Mouse (Mus musculus): ENCODE measurements around the gene Sec62. TPM values are rescaled to one million over a fixed set of nuclear protein-coding genes. Genes with fewer than 3 reads are reported as not detected.

Sec62 gene
- total and polyA plus RNA-seq, 3 experiments, result 26.2 to 64.5 (median 56.6) TPM

- no peaks in the 10 kb centered on the region for H3K36me3 ChIP-seq (replicated peaks in 1 of 2; ENCODE audit: control insufficient read depth in 1 of 2, insufficient read depth in 1 of 2, low read length in 1 of 2)
- no peaks in the 10 kb centered on the region for H3K79me2 ChIP-seq (replicated peaks; ENCODE audit: control insufficient read depth, extremely low read depth, insufficient read depth, poor library complexity, severe bottlenecking)
- in situ Hi-C loops (cut with MboI; ENCODE audit: low pct_ligation_motif_present, low pct_unique_long_range_greater_than_20kb, low sequenced_read_pairs), result loop anchor here (25.0 kb wide), 2 partner anchors 106 to 281 kb away; partner anchors contain the start of genes Cldn11 and Phc3
- H3K4me3 ChIP-seq (replicated peaks in 1 of 3; ENCODE audit: low read depth in 2 of 3, low read length in 2 of 3, poor library complexity in 1 of 3), result peak within 1 kb of the TSS; percentile 61 to 91 (median 62)
- dilution Hi-C loops (cut with MboI; ENCODE audit: extremely low pct_ligation_motif_present, extremely low pct_unique_long_range_greater_than_20kb, low sequenced_read_pairs), result no loop called here
- H3K9ac ChIP-seq (ENCODE audit: insufficient read depth, low read depth), result peak within 1 kb of the TSS; percentile 13; the same call in 1 of the 2 replicates
- H3K4me2 ChIP-seq (ENCODE audit: insufficient read depth, low read depth, poor library complexity, severe bottlenecking), result peak within 1 kb of the TSS; percentile 35; the same call in 1 of the 2 replicates
- peaks cover 15% of the 10 kb centered on the region for H3K27me3 ChIP-seq (replicated peaks)
- H3K27ac ChIP-seq (ENCODE audit: insufficient read depth, low read depth), result no peak within 1 kb of the TSS
- TF ChIP-seq ZNF384 (IDR thresholded peaks at IDR 0.05; ENCODE audit: low read depth, low read length), result no peak
- TF ChIP-seq PAX5 (IDR thresholded peaks at IDR 0.05; ENCODE audit: low read length), result no peak
- TF ChIP-seq USF1 (IDR thresholded peaks at IDR 0.05; ENCODE audit: low read depth, low read length), result no peak
- TF ChIP-seq CTCF (conservative IDR thresholded peaks at IDR 0.05 in 1 of 2, IDR thresholded peaks at IDR 0.05 in 1 of 2; ENCODE audit: low read depth in 2 of 2, low read length in 2 of 2), result peak; percentile 37 to 76; a peak in 3 of 4 replicates
- TF ChIP-seq USF2 (conservative IDR thresholded peaks at IDR 0.05; ENCODE audit: low read depth, low read length), result no peak
- no peak for TF ChIP-seq RCOR1 (conservative IDR thresholded peaks at IDR 0.05; ENCODE audit: low read depth, low read length)
- TF ChIP-seq MEF2A (IDR thresholded peaks at IDR 0.05; ENCODE audit: borderline replicate concordance, low read depth, low read length), result no peak
- no peak for TF ChIP-seq TCF12 (IDR thresholded peaks at IDR 0.05; ENCODE audit: low read depth, low read length)
- no peak for TF ChIP-seq JUND (conservative IDR thresholded peaks at IDR 0.05; ENCODE audit: low read depth, low read length)
- TF ChIP-seq CHD1 (IDR thresholded peaks at IDR 0.05; ENCODE audit: low read depth, low read length), result no peak
- no peak for TF ChIP-seq EP300 (IDR thresholded peaks at IDR 0.05; ENCODE audit: low read length)
- no peak for TF ChIP-seq NRF1 (IDR thresholded peaks at IDR 0.05; ENCODE audit: low read depth, low read length)
- TF ChIP-seq ZKSCAN1 (IDR thresholded peaks at IDR 0.05; ENCODE audit: borderline replicate concordance, low read depth, low read length), result no peak
- TF ChIP-seq POLR2AphosphoS2 (IDR thresholded peaks at IDR 0.05; ENCODE audit: low read depth, low read length), result no peak
- no peak for TF ChIP-seq KAT2A (IDR thresholded peaks at IDR 0.05; ENCODE audit: insufficient replicate concordance, low read length)
- 0 out of 2 replicates have a peak, but pooled peaks have one; percentile 45 for TF ChIP-seq UBTF (IDR thresholded peaks at IDR 0.05; ENCODE audit: low read depth, low read length)
- TF ChIP-seq E2F4 (IDR thresholded peaks at IDR 0.05; ENCODE audit: insufficient replicate concordance, low read depth, low read length), result no peak
- no peak for TF ChIP-seq HCFC1 (IDR thresholded peaks at IDR 0.05; ENCODE audit: low read depth, low read length)
- no peak for TF ChIP-seq IRF4 (IDR thresholded peaks at IDR 0.05; ENCODE audit: low read depth, low read length)
- no peak for TF ChIP-seq TBP (conservative IDR thresholded peaks at IDR 0.05; ENCODE audit: low read depth, low read length)
- peak; percentile 75 for TF ChIP-seq SMC3 (IDR thresholded peaks at IDR 0.05; ENCODE audit: low read depth, low read length)
- no peak for TF ChIP-seq MAZ (IDR thresholded peaks at IDR 0.05; ENCODE audit: low read depth, low read length)
- peak; percentile 49; the same call in 1 of the 2 replicates for TF ChIP-seq SIN3A (IDR thresholded peaks at IDR 0.05; ENCODE audit: low read length)
- peak; percentile 16; the same call in 1 of the 2 replicates for TF ChIP-seq MAX (IDR thresholded peaks at IDR 0.05; ENCODE audit: low read length)
- no peak for TF ChIP-seq MAFK (IDR thresholded peaks at IDR 0.05; ENCODE audit: insufficient replicate concordance, low read length)
- TF ChIP-seq POLR2A (IDR thresholded peaks at IDR 0.05; ENCODE audit: low read depth, low read length), result no peak
- TF ChIP-seq ETS1 (conservative IDR thresholded peaks at IDR 0.05; ENCODE audit: low read depth, low read length), result no peak
- no peak for TF ChIP-seq MYC (IDR thresholded peaks at IDR 0.05; ENCODE audit: low read depth, low read length)
- no peak for TF ChIP-seq GABPA (IDR thresholded peaks at IDR 0.05; ENCODE audit: insufficient replicate concordance, low read depth, low read length)
- peak; percentile 61 for TF ChIP-seq RAD21 (IDR thresholded peaks at IDR 0.05; ENCODE audit: low read depth, low read length)
- no peak for TF ChIP-seq NELFE (IDR thresholded peaks at IDR 0.05; ENCODE audit: low read depth, low read length)
- TF ChIP-seq JUN (IDR thresholded peaks at IDR 0.05; ENCODE audit: insufficient read depth, low read depth, low read length), result no peak
- no peak for TF ChIP-seq CHD2 (IDR thresholded peaks at IDR 0.05; ENCODE audit: low read length)
- no peak for TF ChIP-seq ZMIZ1 (IDR thresholded peaks at IDR 0.05; ENCODE audit: low read depth, low read length)
- peak; percentile 87 for TF ChIP-seq ELF1 (IDR thresholded peaks at IDR 0.05; ENCODE audit: low read depth, low read length)
- TF ChIP-seq MXI1 (IDR thresholded peaks at IDR 0.05; ENCODE audit: low read depth, low read length), result no peak
- TF ChIP-seq ZC3H11A (IDR thresholded peaks at IDR 0.05; ENCODE audit: low read depth, low read length), result no peak
- no peak for TF ChIP-seq BHLHE40 (IDR thresholded peaks at IDR 0.05; ENCODE audit: low read depth, low read length)
- H3K9me3 ChIP-seq (replicated peaks; ENCODE audit: low read length), result no peaks in the 10 kb centered on the region
- peak; percentile 77 for DNase-seq (ENCODE audit: extremely low read depth)
- peaks cover 8 to 18% of the 10 kb centered on the region in 2 experiments for H3K4me1 ChIP-seq (ENCODE audit: control insufficient read depth in 1 of 2, insufficient read depth in 2 of 2)
Measured at GRCm38 (mm10) chr3:30855604-30856458, 63.2 kb downstream of the Sec62 start, which contains the start of gene Gpr160. Gene Gpr160 (plus strand): TSS chr3:30855950.

Data from CH12.LX (cell line).